Mouse (Mus musculus): ENCODE results near the gene Drc7. TPM values are rescaled to one million over a fixed set of nuclear protein-coding genes. Genes with fewer than 3 reads are reported as not detected.
A peak's percentile ranks its signal among the peaks of the same experiment; 100 is the strongest.

The Drc7 gene
- polyA plus RNA-seq, 1 experiment, result 2.8 TPM

- no peak overlapping the region for H3K4me3 ChIP-seq (replicated peaks; ENCODE audit: control insufficient read depth, low read depth, low read length)
- 48% methylated on average over 6 of the region's 6 CpGs for WGBS
- no peak for TF ChIP-seq CTCF (IDR thresholded peaks at IDR 0.05; ENCODE audit: control insufficient read depth, insufficient read depth, low read length)
- no peak for TF ChIP-seq POLR2A (IDR thresholded peaks at IDR 0.05; ENCODE audit: borderline replicate concordance, control insufficient read depth, low read depth, low read length)
- H3K4me1 ChIP-seq (ENCODE audit: control insufficient read depth, insufficient read depth, low read length), result peaks cover 2% of the 10 kb centered on the region
- peak overlapping the region; percentile 71; the same call in 1 of the 2 replicates for H3K27ac ChIP-seq (ENCODE audit: control insufficient read depth, insufficient read depth, low read depth, low read length, poor library complexity)
Measured at GRCm38 (mm10) chr8:95047884-95048680, 6.8 kb upstream of the Drc7 start.

GRCm38 (mm10) chr8:95049636-95050035, 5.3 kb upstream of the Drc7 start:
- 24% methylated on average over 2 of the region's 2 CpGs for WGBS
- Histone ChIP-seq H3K4me3 (replicated peaks; ENCODE audit: control insufficient read depth, low read depth, low read length) (no peak overlapping the region), H3K27ac (ENCODE audit: control insufficient read depth, insufficient read depth, low read depth, low read length, poor library complexity) (no peak overlapping the region), H3K4me1 (ENCODE audit: control insufficient read depth, insufficient read depth, low read length) (no peaks in the 10 kb centered on the region; the same call in 1 of the 2 replicates)
- TF ChIP-seq CTCF (IDR thresholded peaks at IDR 0.05; ENCODE audit: control insufficient read depth, insufficient read depth, low read length), result no peak
- no peak for TF ChIP-seq POLR2A (IDR thresholded peaks at IDR 0.05; ENCODE audit: borderline replicate concordance, control insufficient read depth, low read depth, low read length)

- Histone ChIP-seq H3K4me1 (ENCODE audit: control insufficient read depth, insufficient read depth, low read length) (peaks cover 9% of the 10 kb centered on the region), H3K4me3 (replicated peaks; ENCODE audit: control insufficient read depth, low read depth, low read length) (no peak overlapping the region), H3K27ac (ENCODE audit: control insufficient read depth, insufficient read depth, low read depth, low read length, poor library complexity) (no peak overlapping the region)
- TF ChIP-seq CTCF (IDR thresholded peaks at IDR 0.05; ENCODE audit: control insufficient read depth, insufficient read depth, low read length), result no peak
- TF ChIP-seq POLR2A (IDR thresholded peaks at IDR 0.05; ENCODE audit: borderline replicate concordance, control insufficient read depth, low read depth, low read length), result no peak
- 58% methylated on average over 6 of the region's 6 CpGs for WGBS
Measured at GRCm38 (mm10) chr8:95054438-95054837, 465 bp upstream of the Drc7 start.

- peaks cover 9% of the 10 kb centered on the region for H3K4me1 ChIP-seq (ENCODE audit: control insufficient read depth, insufficient read depth, low read length)
- no peak overlapping the region for H3K27ac ChIP-seq (ENCODE audit: control insufficient read depth, insufficient read depth, low read depth, low read length, poor library complexity)
- WGBS, result 37% methylated on average over 5 of the region's 5 CpGs
- TF ChIP-seq CTCF (IDR thresholded peaks at IDR 0.05; ENCODE audit: control insufficient read depth, insufficient read depth, low read length), result no peak
- TF ChIP-seq POLR2A (IDR thresholded peaks at IDR 0.05; ENCODE audit: borderline replicate concordance, control insufficient read depth, low read depth, low read length), result no peak
- no peak overlapping the region for H3K4me3 ChIP-seq (replicated peaks; ENCODE audit: control insufficient read depth, low read depth, low read length)
Measured at GRCm38 (mm10) chr8:95056414-95056813, 1.5 kb downstream of the Drc7 start.

GRCm38 (mm10) chr8:95058661-95059060, 3.8 kb downstream of the Drc7 start:
- H3K4me3 ChIP-seq (replicated peaks; ENCODE audit: control insufficient read depth, low read depth, low read length), result no peak overlapping the region

GRCm38 (mm10) chr8:95059812-95060533, 5.1 kb downstream of the Drc7 start:
- Histone ChIP-seq H3K27ac (ENCODE audit: control insufficient read depth, insufficient read depth, low read depth, low read length, poor library complexity) (no peak overlapping the region; the same call in 1 of the 2 replicates), H3K4me1 (ENCODE audit: control insufficient read depth, insufficient read depth, low read length) (peaks cover 9% of the 10 kb centered on the region), H3K4me3 (replicated peaks; ENCODE audit: control insufficient read depth, low read depth, low read length) (no peak overlapping the region)
- WGBS, result 25% methylated on average over 6 of the region's 6 CpGs
- no peak for TF ChIP-seq CTCF (IDR thresholded peaks at IDR 0.05; ENCODE audit: control insufficient read depth, insufficient read depth, low read length)
- no peak for TF ChIP-seq POLR2A (IDR thresholded peaks at IDR 0.05; ENCODE audit: borderline replicate concordance, control insufficient read depth, low read depth, low read length)

More at GRCm38 (mm10) chr8:95058661-95059060, 3.8 kb downstream of the Drc7 start:
- Histone ChIP-seq H3K27ac (ENCODE audit: control insufficient read depth, insufficient read depth, low read depth, low read length, poor library complexity) (peak overlapping the region; percentile 51), H3K4me1 (ENCODE audit: control insufficient read depth, insufficient read depth, low read length) (peaks cover 9% of the 10 kb centered on the region)
- 6% methylated on average over 6 of the region's 6 CpGs for WGBS
- no peak for TF ChIP-seq POLR2A (IDR thresholded peaks at IDR 0.05; ENCODE audit: borderline replicate concordance, control insufficient read depth, low read depth, low read length)
- TF ChIP-seq CTCF (IDR thresholded peaks at IDR 0.05; ENCODE audit: control insufficient read depth, insufficient read depth, low read length), result no peak

DNA sequence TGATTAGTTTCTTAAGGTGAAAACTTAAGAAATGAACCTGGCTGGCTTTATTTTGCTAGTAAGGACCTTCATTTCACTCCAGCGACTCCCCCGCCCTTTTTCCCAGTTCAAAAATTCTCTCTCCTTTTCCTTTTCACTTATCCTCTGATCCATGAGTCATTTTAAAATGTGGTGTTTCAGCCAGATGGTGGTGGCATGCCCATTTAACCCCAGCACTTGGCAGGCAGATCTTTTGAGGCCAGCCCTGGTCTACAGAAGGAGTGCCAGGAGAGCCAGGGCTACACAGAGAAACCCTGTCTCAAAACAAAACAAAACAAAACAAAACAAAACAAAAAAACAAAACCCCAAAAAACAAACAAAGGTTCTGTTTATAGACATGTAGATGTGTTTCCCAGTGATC, 9.6 kb downstream of the Drc7 start:
- 74% methylated on average over 2 of the region's 2 CpGs for WGBS
- no peaks in the 10 kb centered on the region; the same call in 1 of the 2 replicates for H3K4me1 ChIP-seq (ENCODE audit: control insufficient read depth, insufficient read depth, low read length)
- H3K4me3 ChIP-seq (replicated peaks; ENCODE audit: control insufficient read depth, low read depth, low read length), result no peak overlapping the region
- TF ChIP-seq POLR2A (IDR thresholded peaks at IDR 0.05; ENCODE audit: borderline replicate concordance, control insufficient read depth, low read depth, low read length) (no peak), CTCF (IDR thresholded peaks at IDR 0.05; ENCODE audit: control insufficient read depth, insufficient read depth, low read length) (no peak)
- H3K27ac ChIP-seq (ENCODE audit: control insufficient read depth, insufficient read depth, low read depth, low read length, poor library complexity), result no peak overlapping the region

GRCm38 (mm10) chr8:95067582-95067981, 12.7 kb downstream of the Drc7 start:
- TF ChIP-seq POLR2A (IDR thresholded peaks at IDR 0.05; ENCODE audit: borderline replicate concordance, control insufficient read depth, low read depth, low read length), result no peak
- no peak for TF ChIP-seq CTCF (IDR thresholded peaks at IDR 0.05; ENCODE audit: control insufficient read depth, insufficient read depth, low read length)
- Histone ChIP-seq H3K27ac (ENCODE audit: control insufficient read depth, insufficient read depth, low read depth, low read length, poor library complexity) (no peak overlapping the region), H3K4me3 (replicated peaks; ENCODE audit: control insufficient read depth, low read depth, low read length) (no peak overlapping the region), H3K4me1 (ENCODE audit: control insufficient read depth, insufficient read depth, low read length) (no peaks in the 10 kb centered on the region)
- 41% methylated on average over 3 of the region's 3 CpGs for WGBS

Measured in bone marrow, adult 2 months (tissue).